24 mouse cellular contexts compared by ENCODE assay signal in the genomic region with DNA sequence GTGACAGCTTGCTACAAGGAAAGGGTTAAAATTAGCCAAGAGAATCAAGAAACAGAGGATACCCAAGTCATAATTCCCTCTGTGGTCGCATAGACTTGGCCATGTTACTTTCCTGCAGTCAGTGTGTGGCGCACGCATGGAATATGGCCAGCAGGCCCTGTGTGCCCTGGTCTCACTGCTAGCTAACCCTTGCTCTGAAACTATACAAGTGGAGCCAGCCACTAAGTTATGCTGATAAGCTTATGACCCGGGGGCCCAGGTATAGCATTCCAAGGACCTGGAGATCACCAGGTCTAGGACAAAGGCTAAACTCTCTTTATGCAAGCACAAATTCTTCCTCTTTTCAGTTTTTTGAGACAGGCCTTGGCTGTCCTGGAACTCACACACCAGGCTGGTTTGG.
"Had no signal": no experiment of that assay in that cellular context is flagged by ENCODE, and none has a peak within 500 bp of the region (broad histone marks: within the 10 kb centered on the region; RNA-seq: fewer than 3 reads in every experiment).

No protein-coding gene starts in this region.

- DNase-seq: gastrocnemius, postnatal 14 days; heart, adult 2 months; heart, postnatal 10 days; heart, postnatal 4 days; kidney, adult 11 months; kidney, adult 2 months; kidney, adult 9 months; kidney, postnatal 14 days; kidney, postnatal 36 days; layer of hippocampus, adult 9-11 months; liver, embryonic 13.5 days had no signal

- H3K9me3 ChIP-seq: hindbrain, embryonic 10.5 days; hindbrain, embryonic 12.5 days; kidney, embryonic 15.5 days; limb, embryonic 10.5 days; limb, embryonic 12.5 days; liver, embryonic 13.5 days had no signal

- H3K4me1 ChIP-seq: hindbrain, embryonic 10.5 days; hindbrain, embryonic 12.5 days; kidney, embryonic 15.5 days; limb, embryonic 10.5 days; limb, embryonic 12.5 days had no signal

- H3K4me2 ChIP-seq: heart, embryonic 11.5 days; hindbrain, embryonic 12.5 days; hindbrain, embryonic 14.5 days; kidney, embryonic 15.5 days; limb, embryonic 12.5 days; liver, embryonic 11.5 days; liver, embryonic 13.5 days had no signal

- ATAC-seq: forebrain, embryonic 16.5 days; hindbrain, embryonic 16.5 days; inflammation-experienced regulatory T-cells, adult 6 months had no signal

- H3K27ac ChIP-seq: heart, adult 2 months; hindbrain, embryonic 10.5 days; hindbrain, embryonic 12.5 days; hindbrain, embryonic 14.5 days; kidney, embryonic 15.5 days; kidney, postnatal 0 days; left cerebral cortex, adult 2 months; limb, embryonic 10.5 days; limb, embryonic 12.5 days; liver, embryonic 13.5 days had no signal

- H3K4me3 ChIP-seq: heart, adult 2 months; hindbrain, embryonic 10.5 days; hindbrain, embryonic 12.5 days; kidney, embryonic 15.5 days; left cerebral cortex, adult 2 months; limb, embryonic 10.5 days; limb, embryonic 12.5 days; liver, embryonic 13.5 days had no signal

- H3K27me3 ChIP-seq: hindbrain, embryonic 12.5 days; kidney, embryonic 15.5 days; limb, embryonic 12.5 days; liver, embryonic 13.5 days had no signal

- H3K9ac ChIP-seq: hindbrain, embryonic 12.5 days; hindbrain, embryonic 14.5 days; kidney, embryonic 15.5 days; limb, embryonic 12.5 days; liver, embryonic 13.5 days had no signal
